Mouse (Mus musculus) cerebellum, adult 2 months (tissue): ENCODE results near the gene Taar8c.

Source experiments
- CTCF ChIP-seq: fragments of 200-500 bp; IDR thresholded peaks from 2 replicates; pipeline ENCODE4 v1.5.1; 2011; ENCODE audit warnings: low read depth, mild to moderate bottlenecking, control low read depth, low read length, moderate library complexity, borderline replicate concordance; ENCODE audit not compliant: insufficient read depth
- POLR2A ChIP-seq: fragments of 200-500 bp; IDR thresholded peaks from 2 replicates; pipeline ENCODE4 v1.6.1; 2011; ENCODE audit warnings: low read length, control low read depth, borderline replicate concordance; ENCODE audit not compliant: insufficient read depth

DNA sequence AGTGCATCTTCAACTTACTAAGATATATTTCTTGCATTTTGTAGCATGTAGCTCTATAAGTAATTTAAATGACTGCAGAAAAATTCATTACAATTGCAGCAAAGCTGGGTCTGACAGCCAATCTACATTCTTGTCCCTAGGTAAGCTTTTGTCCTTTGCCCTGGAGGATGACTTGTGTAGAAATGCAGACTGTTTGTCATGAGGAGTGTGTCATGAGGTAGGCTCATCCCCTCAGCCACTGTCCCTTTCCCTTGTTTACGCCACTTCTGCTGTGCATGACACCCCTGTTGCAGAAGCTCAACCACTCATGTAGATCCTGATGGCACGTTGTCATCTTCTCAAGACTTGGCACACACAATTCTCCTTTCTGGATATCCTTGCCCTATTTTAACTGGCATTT, 14.5 kb downstream of the Taar8c start:
- no peak for TF ChIP-seq CTCF
- TF ChIP-seq POLR2A = no peak
